Mouse (Mus musculus) brown adipose tissue, adult 24 weeks (tissue): ENCODE measurements around the gene Cdk10. TPM values are rescaled to one million over a fixed set of nuclear protein-coding genes. Genes with fewer than 3 reads are reported as not detected.
"Not testable (repeated sequence)": the region's sequence is repeated elsewhere in the genome, so short reads cannot be mapped to it uniquely, and the experiment has no call there.

Experiments used
- H3K27ac ChIP-seq: fragments of 200-500 bp; replicated peaks from 2 replicates; pipeline ENCODE4 v1.5.1; 2012; ENCODE audit warnings: low read depth, mild to moderate bottlenecking, low read length
- H3K4me1 ChIP-seq: fragments of 200-500 bp; 2 replicates; pipeline ENCODE4 v1.6.1; 2012; ENCODE audit warnings: low read length, mixed read lengths; ENCODE audit not compliant: control insufficient read depth, insufficient read depth, insufficient read length
- H3K4me3 ChIP-seq: fragments of 200-500 bp; 2 replicates; pipeline ENCODE4 v1.5.1; 2012; ENCODE audit warnings: low read depth, mild to moderate bottlenecking, low read length, moderate library complexity; ENCODE audit not compliant: insufficient read depth
- polyA plus RNA-seq: library from polyadenylated mRNA; stranded (reverse); fragments of >200 nt; gene quantifications from 2 replicates; pipeline ENCODE4 v1.2.4, GENCODE M21; 2012; ENCODE audit not compliant: missing spikeins, insufficient read depth, insufficient read length

The Cdk10 gene
- polyA plus RNA-seq, 1 experiment: 11.4 TPM

GRCm38 (mm10) chr8:123213118-123213772, 11.4 kb upstream of the Cdk10 start:
- Histone ChIP-seq H3K27ac (no peak overlapping the region), H3K4me1 (no peaks in the 10 kb centered on the region), H3K4me3 (peak overlapping the region; percentile 97)

- H3K27ac ChIP-seq: no peak overlapping the region
These were observed 9.2 kb upstream of the Cdk10 start for GRCm38 (mm10) chr8:123215430-123215829.

GRCm38 (mm10) chr8:123220917-123221316, 3.7 kb upstream of the Cdk10 start:
- Histone ChIP-seq H3K27ac (no peak overlapping the region), H3K4me1 (peaks cover 3% of the 10 kb centered on the region; the same call in 1 of the 2 replicates), H3K4me3 (no peak overlapping the region)

More at GRCm38 (mm10) chr8:123215430-123215829, 9.2 kb upstream of the Cdk10 start:
- H3K4me1 ChIP-seq: no peaks in the 10 kb centered on the region
- H3K4me3 ChIP-seq: no peak overlapping the region

- H3K4me3 ChIP-seq: no peak overlapping the region
These were observed 3.8 kb downstream of the Cdk10 start for GRCm38 (mm10) chr8:123228416-123228815.

GRCm38 (mm10) chr8:123230326-123230725, 5.7 kb downstream of the Cdk10 start:
- not testable (repeated sequence) for H3K4me3 ChIP-seq, H3K4me1 ChIP-seq, H3K27ac ChIP-seq

More at GRCm38 (mm10) chr8:123228416-123228815, 3.8 kb downstream of the Cdk10 start:
- Histone ChIP-seq H3K4me1 (peaks cover 3% of the 10 kb centered on the region; the same call in 1 of the 2 replicates), H3K27ac (no peak overlapping the region)

- Histone ChIP-seq H3K27ac (no peak overlapping the region), H3K4me1 (peaks cover 4% of the 10 kb centered on the region; the same call in 1 of the 2 replicates), H3K4me3 (no peak overlapping the region)
These were observed 7.1 kb downstream of the Cdk10 start for GRCm38 (mm10) chr8:123231742-123232141.

- no peak overlapping the region for H3K4me3 ChIP-seq
- no peak overlapping the region for H3K27ac ChIP-seq
- H3K4me1 ChIP-seq: peaks cover 4% of the 10 kb centered on the region; the same call in 1 of the 2 replicates
These were observed 7.9 kb downstream of the Cdk10 start for GRCm38 (mm10) chr8:123232553-123232952.

GRCm38 (mm10) chr8:123233300-123233699, 8.7 kb downstream of the Cdk10 start:
- Histone ChIP-seq H3K4me3 (no peak overlapping the region), H3K27ac (no peak overlapping the region), H3K4me1 (peaks cover 4% of the 10 kb centered on the region; the same call in 1 of the 2 replicates)

- no peak overlapping the region for H3K27ac ChIP-seq
- H3K4me3 ChIP-seq: no peak overlapping the region
- H3K4me1 ChIP-seq: peaks cover 4% of the 10 kb centered on the region; the same call in 1 of the 2 replicates
These were observed 9.1 kb downstream of the Cdk10 start for GRCm38 (mm10) chr8:123233760-123234159.

GRCm38 (mm10) chr8:123234918-123235519, 10.4 kb downstream of the Cdk10 start:
- Histone ChIP-seq H3K4me3 (peak overlapping the region; percentile 78), H3K4me1 (peaks cover 4% of the 10 kb centered on the region; the same call in 1 of the 2 replicates), H3K27ac (no peak overlapping the region)

- H3K27ac ChIP-seq: peak within 1 kb of the TSS; percentile 28; the same call in 1 of the 2 replicates
- H3K4me1 ChIP-seq: peaks cover 4% of the 10 kb centered on the region; the same call in 1 of the 2 replicates
- peak within 1 kb of the TSS; percentile 78 for H3K4me3 ChIP-seq
These were observed 11.2 kb downstream of the Cdk10 start, which contains the start of gene Spata2l for GRCm38 (mm10) chr8:123235520-123236497. Gene Spata2l, minus strand, starts transcription at chr8:123236233.

GRCm38 (mm10) chr8:123239398-123239797, 14.8 kb downstream of the Cdk10 start:
- no peak overlapping the region for H3K27ac ChIP-seq
- peaks cover 4% of the 10 kb centered on the region; the same call in 1 of the 2 replicates for H3K4me1 ChIP-seq
- no peak overlapping the region for H3K4me3 ChIP-seq

GRCm38 (mm10) chr8:123242107-123242923, 17.7 kb downstream of the Cdk10 start:
- H3K4me3 ChIP-seq: no peak overlapping the region
- H3K4me1 ChIP-seq: no peaks in the 10 kb centered on the region
- H3K27ac ChIP-seq: no peak overlapping the region

GRCm38 (mm10) chr8:123243053-123243452, 18.4 kb downstream of the Cdk10 start:
- Histone ChIP-seq H3K27ac (no peak overlapping the region), H3K4me3 (no peak overlapping the region), H3K4me1 (no peaks in the 10 kb centered on the region)
